Mouse (Mus musculus): ENCODE data around the gene Prdx4. TPM values are rescaled to one million over a fixed set of nuclear protein-coding genes. Genes with fewer than 3 reads are reported as not detected.

Gene Prdx4
- 163 and 187 TPM in 2 replicates for polyA plus RNA-seq (2012; rRNA removed)

DNA sequence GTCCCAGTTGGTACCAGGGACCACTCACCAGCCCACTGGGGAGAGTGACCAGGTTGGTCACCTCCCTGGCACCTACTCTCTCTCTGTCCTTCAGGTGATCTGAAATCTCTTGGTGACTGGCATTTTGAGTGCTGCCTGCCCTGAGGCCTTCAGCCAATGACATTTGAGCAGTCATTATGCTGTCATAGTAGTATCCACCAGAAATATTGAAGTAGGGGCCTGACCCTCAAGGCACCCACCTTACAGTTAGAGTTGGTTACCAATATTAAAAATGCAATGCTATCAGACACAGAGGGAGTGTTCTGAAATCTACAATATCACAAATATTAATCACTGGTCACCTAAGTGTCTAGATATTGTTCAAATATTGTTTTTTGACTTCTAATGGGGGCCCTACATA, at the start of gene Prdx4:
Prdx4 (minus strand) TSS at position 101 of the 400 bp plus-strand sequence.

Other genes with a start within 250 kb of the Prdx4 start
- not detected in 2 replicates for gene Magea2, start 247.1 kb downstream of the Prdx4 start, polyA plus RNA-seq (2012; rRNA removed)
- not detected in 2 replicates for gene Cldn34b2, start 212.3 kb downstream of the Prdx4 start, polyA plus RNA-seq (2012; rRNA removed)
- gene Sat1, start 124.3 kb downstream of the Prdx4 start, polyA plus RNA-seq (2012; rRNA removed), result 67.4 and 72.4 TPM in 2 replicates
- 5.4 and 5.7 TPM in 2 replicates for gene Acot9, start 78.3 kb downstream of the Prdx4 start, polyA plus RNA-seq (2012; rRNA removed)